Mouse (Mus musculus): Measurements from ENCODE around the gene Dnajc1. TPM values are rescaled to one million over a fixed set of nuclear protein-coding genes. Genes with fewer than 3 reads are reported as not detected.

Dnajc1 gene
- total RNA-seq, 1 experiment = 16.4 TPM

DNA sequence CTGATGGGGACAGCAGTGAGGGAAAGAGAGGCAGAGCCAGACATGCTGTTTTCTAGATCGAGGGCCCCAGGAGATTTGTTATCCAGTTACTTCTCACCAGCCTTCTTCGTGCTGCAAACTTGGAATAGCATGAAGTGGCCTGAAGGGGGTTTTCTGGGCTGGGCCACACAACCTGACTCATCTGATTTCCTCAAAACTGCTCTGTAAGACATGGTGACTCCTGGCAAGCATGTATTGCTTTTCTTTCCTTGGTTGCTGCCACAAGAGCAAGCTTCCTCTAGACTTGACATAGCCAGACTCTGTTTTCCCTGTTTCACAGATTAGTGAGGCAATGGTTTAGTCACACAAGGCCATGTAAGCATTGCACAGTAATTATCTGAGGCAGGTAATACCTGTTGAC, 178.6 kb downstream of the Dnajc1 start:
- H3K27ac ChIP-seq (ENCODE audit: insufficient read depth, low read depth, low read length, poor library complexity, severe bottlenecking) = no peak overlapping the region
- H3K4me3 ChIP-seq (ENCODE audit: insufficient read depth in 1 of 2, low read depth in 1 of 2, low read length in 2 of 2, poor library complexity in 1 of 2, severe bottlenecking in 1 of 2) = no peak overlapping the region
- H3K9me3 ChIP-seq (ENCODE audit: control insufficient read depth, insufficient read depth, low read depth, low read length) = no peaks in the 10 kb centered on the region
- peaks cover 38% of the 10 kb centered on the region for H3K36me3 ChIP-seq (ENCODE audit: control insufficient read depth, insufficient read depth, low read length, poor library complexity, severe bottlenecking)
- H3K9ac ChIP-seq (ENCODE audit: insufficient read depth, low read depth, low read length, poor library complexity, severe bottlenecking) = no peak overlapping the region
- in situ Hi-C loops (cut with MboI; ENCODE audit: low sequenced_read_pairs in 2 of 2, unreplicated experiment in 2 of 2) = no loop called here
- H3K4me1 ChIP-seq (ENCODE audit: control insufficient read depth in 2 of 2, insufficient read depth in 2 of 2, low read length in 2 of 2, poor library complexity in 1 of 2) = no peaks in the 10 kb centered on the region
- TF ChIP-seq MAFK (IDR thresholded peaks at IDR 0.05; ENCODE audit: insufficient read depth, low read depth, low read length) = no peak
- TF ChIP-seq ZC3H11A (IDR thresholded peaks at IDR 0.05; ENCODE audit: borderline replicate concordance, low read depth, low read length) = no peak
- TF ChIP-seq CHD2 (IDR thresholded peaks at IDR 0.05; ENCODE audit: low read depth, low read length) = no peak
- TF ChIP-seq ZNF384 (IDR thresholded peaks at IDR 0.05; ENCODE audit: low read depth, low read length) = no peak
- TF ChIP-seq HCFC1 (IDR thresholded peaks at IDR 0.05; ENCODE audit: borderline replicate concordance, insufficient read depth, low read length) = no peak
- no peak for DNase-seq (ENCODE audit: low read depth, low spot score)

DNA sequence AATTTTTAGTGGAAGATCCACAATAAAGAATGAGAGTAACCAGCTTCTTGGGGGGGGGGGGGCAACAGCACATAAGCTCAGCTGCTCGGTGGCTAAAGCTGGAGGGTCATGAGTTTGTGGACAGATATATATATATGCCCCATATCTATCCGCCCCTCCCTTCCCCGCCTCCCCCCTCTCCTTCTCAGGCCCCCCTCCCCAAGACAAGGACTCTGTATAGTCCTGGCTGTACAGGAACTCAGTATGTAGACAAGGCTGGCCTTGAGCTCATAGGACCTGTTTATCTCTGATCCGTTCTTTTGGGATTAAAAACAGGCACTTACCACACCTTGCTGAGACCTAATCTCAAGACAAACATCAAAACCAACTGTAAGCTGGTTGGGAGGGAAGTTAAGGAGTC, 182.7 kb downstream of the Dnajc1 start:
- no peaks in the 10 kb centered on the region for H3K9me3 ChIP-seq (ENCODE audit: control insufficient read depth, insufficient read depth, low read depth, low read length)
- H3K27ac ChIP-seq (ENCODE audit: insufficient read depth, low read depth, low read length, poor library complexity, severe bottlenecking) = no peak overlapping the region
- no peaks in the 10 kb centered on the region for H3K4me1 ChIP-seq (ENCODE audit: control insufficient read depth in 2 of 2, insufficient read depth in 2 of 2, low read length in 2 of 2, poor library complexity in 1 of 2)
- no peak for TF ChIP-seq CHD2 (IDR thresholded peaks at IDR 0.05; ENCODE audit: low read depth, low read length)
- TF ChIP-seq ZNF384 (IDR thresholded peaks at IDR 0.05; ENCODE audit: low read depth, low read length) = no peak
- TF ChIP-seq MAFK (IDR thresholded peaks at IDR 0.05; ENCODE audit: insufficient read depth, low read depth, low read length) = no peak
- no peak for TF ChIP-seq HCFC1 (IDR thresholded peaks at IDR 0.05; ENCODE audit: borderline replicate concordance, insufficient read depth, low read length)
- TF ChIP-seq ZC3H11A (IDR thresholded peaks at IDR 0.05; ENCODE audit: borderline replicate concordance, low read depth, low read length) = no peak
- H3K9ac ChIP-seq (ENCODE audit: insufficient read depth, low read depth, low read length, poor library complexity, severe bottlenecking) = no peak overlapping the region
- H3K4me3 ChIP-seq (ENCODE audit: insufficient read depth in 1 of 2, low read depth in 1 of 2, low read length in 2 of 2, poor library complexity in 1 of 2, severe bottlenecking in 1 of 2) = no peak overlapping the region
- in situ Hi-C loops (cut with MboI; ENCODE audit: low sequenced_read_pairs in 2 of 2, unreplicated experiment in 2 of 2) = no loop called here
- no peak for DNase-seq (ENCODE audit: low read depth, low spot score)
- H3K36me3 ChIP-seq (ENCODE audit: control insufficient read depth, insufficient read depth, low read length, poor library complexity, severe bottlenecking) = peaks cover 40% of the 10 kb centered on the region

DNA sequence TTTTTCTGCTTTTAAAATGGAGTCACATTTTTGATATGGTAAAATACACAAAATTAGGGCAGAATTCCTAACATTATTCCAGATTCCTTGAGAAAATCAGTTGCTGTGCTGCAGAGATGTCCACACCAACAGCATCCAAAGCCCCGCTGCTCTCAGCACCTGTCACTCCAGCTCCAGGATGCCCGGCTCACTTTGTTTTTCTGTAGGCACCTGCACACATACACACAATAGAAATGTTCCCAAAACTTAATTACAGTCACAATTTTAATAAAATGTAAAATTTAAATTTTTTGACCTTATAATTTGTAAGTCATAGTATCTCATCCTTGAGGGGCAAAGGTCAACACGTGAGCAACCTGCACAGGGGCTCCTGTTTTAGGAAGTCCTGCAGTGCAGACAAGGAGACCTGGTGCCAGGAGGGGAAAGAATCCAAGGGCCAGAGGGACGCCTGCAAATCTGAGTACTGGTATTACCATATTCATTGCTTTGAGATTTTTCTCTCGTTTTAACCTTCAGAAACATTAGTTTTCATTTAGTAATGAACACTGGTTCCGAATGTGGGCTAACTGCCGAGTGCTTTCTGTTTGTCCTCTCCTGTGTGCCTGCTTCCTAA, 183.3 kb downstream of the Dnajc1 start:
- H3K9me3 ChIP-seq (ENCODE audit: control insufficient read depth, insufficient read depth, low read depth, low read length) = no peaks in the 10 kb centered on the region
- in situ Hi-C loops (cut with MboI; ENCODE audit: low sequenced_read_pairs in 2 of 2, unreplicated experiment in 2 of 2) = no loop called here
- H3K36me3 ChIP-seq (ENCODE audit: control insufficient read depth, insufficient read depth, low read length, poor library complexity, severe bottlenecking) = peaks cover 40% of the 10 kb centered on the region
- TF ChIP-seq HCFC1 (IDR thresholded peaks at IDR 0.05; ENCODE audit: borderline replicate concordance, insufficient read depth, low read length) (no peak), CHD2 (IDR thresholded peaks at IDR 0.05; ENCODE audit: low read depth, low read length) (no peak), MAFK (IDR thresholded peaks at IDR 0.05; ENCODE audit: insufficient read depth, low read depth, low read length) (no peak), ZNF384 (IDR thresholded peaks at IDR 0.05; ENCODE audit: low read depth, low read length) (no peak), ZC3H11A (IDR thresholded peaks at IDR 0.05; ENCODE audit: borderline replicate concordance, low read depth, low read length) (no peak)
- no peak for DNase-seq (ENCODE audit: low read depth, low spot score)
- no peak overlapping the region for H3K27ac ChIP-seq (ENCODE audit: insufficient read depth, low read depth, low read length, poor library complexity, severe bottlenecking)
- H3K4me3 ChIP-seq (ENCODE audit: insufficient read depth in 1 of 2, low read depth in 1 of 2, low read length in 2 of 2, poor library complexity in 1 of 2, severe bottlenecking in 1 of 2) = no peak overlapping the region
- H3K4me1 ChIP-seq (ENCODE audit: control insufficient read depth in 2 of 2, insufficient read depth in 2 of 2, low read length in 2 of 2, poor library complexity in 1 of 2) = no peaks in the 10 kb centered on the region
- no peak overlapping the region for H3K9ac ChIP-seq (ENCODE audit: insufficient read depth, low read depth, low read length, poor library complexity, severe bottlenecking)

DNA sequence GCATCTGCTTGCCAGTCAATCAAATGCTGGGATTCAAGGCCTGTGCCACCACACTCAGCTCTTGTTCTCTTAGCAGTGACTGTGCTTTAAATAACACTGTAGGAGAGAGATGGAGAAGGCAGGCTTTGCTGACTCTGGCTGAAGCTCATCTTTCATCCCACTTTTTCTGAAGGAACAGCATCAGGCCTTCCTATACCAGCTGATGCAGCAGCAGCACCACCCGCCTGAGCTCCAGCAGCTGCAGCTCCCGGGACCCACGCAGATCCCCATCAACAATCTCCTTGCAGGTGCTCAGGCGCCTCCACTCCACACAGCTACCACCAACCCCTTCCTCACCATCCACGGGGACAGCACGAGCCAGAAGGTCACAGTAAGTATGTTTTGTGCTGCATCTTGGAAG, 184.1 kb downstream of the Dnajc1 start:
- H3K36me3 ChIP-seq (ENCODE audit: control insufficient read depth, insufficient read depth, low read length, poor library complexity, severe bottlenecking) = peaks cover 38% of the 10 kb centered on the region
- H3K9ac ChIP-seq (ENCODE audit: insufficient read depth, low read depth, low read length, poor library complexity, severe bottlenecking) = no peak overlapping the region
- TF ChIP-seq HCFC1 (IDR thresholded peaks at IDR 0.05; ENCODE audit: borderline replicate concordance, insufficient read depth, low read length) (no peak), ZC3H11A (IDR thresholded peaks at IDR 0.05; ENCODE audit: borderline replicate concordance, low read depth, low read length) (no peak), ZNF384 (IDR thresholded peaks at IDR 0.05; ENCODE audit: low read depth, low read length) (no peak), MAFK (IDR thresholded peaks at IDR 0.05; ENCODE audit: insufficient read depth, low read depth, low read length) (no peak), CHD2 (IDR thresholded peaks at IDR 0.05; ENCODE audit: low read depth, low read length) (no peak)
- no peak for DNase-seq (ENCODE audit: low read depth, low spot score)
- in situ Hi-C loops (cut with MboI; ENCODE audit: low sequenced_read_pairs in 2 of 2, unreplicated experiment in 2 of 2) = no loop called here
- no peaks in the 10 kb centered on the region for H3K9me3 ChIP-seq (ENCODE audit: control insufficient read depth, insufficient read depth, low read depth, low read length)
- no peak overlapping the region for H3K27ac ChIP-seq (ENCODE audit: insufficient read depth, low read depth, low read length, poor library complexity, severe bottlenecking)
- H3K4me3 ChIP-seq (ENCODE audit: insufficient read depth in 1 of 2, low read depth in 1 of 2, low read length in 2 of 2, poor library complexity in 1 of 2, severe bottlenecking in 1 of 2) = no peak overlapping the region
- no peaks in the 10 kb centered on the region for H3K4me1 ChIP-seq (ENCODE audit: control insufficient read depth in 2 of 2, insufficient read depth in 2 of 2, low read length in 2 of 2, poor library complexity in 1 of 2)

All from ES-E14 (cell line).